Mouse (Mus musculus): Measurements from ENCODE around the gene Dennd1c. TPM values are rescaled to one million over a fixed set of nuclear protein-coding genes. Genes with fewer than 3 reads are reported as not detected.
"Not testable (repeated sequence)": the region's sequence is repeated elsewhere in the genome, so short reads cannot be mapped to it uniquely, and the experiment has no call there.

The Dennd1c gene
- polyA plus RNA-seq, 2 experiments from 2014 or later = 205 to 208 TPM

DNA sequence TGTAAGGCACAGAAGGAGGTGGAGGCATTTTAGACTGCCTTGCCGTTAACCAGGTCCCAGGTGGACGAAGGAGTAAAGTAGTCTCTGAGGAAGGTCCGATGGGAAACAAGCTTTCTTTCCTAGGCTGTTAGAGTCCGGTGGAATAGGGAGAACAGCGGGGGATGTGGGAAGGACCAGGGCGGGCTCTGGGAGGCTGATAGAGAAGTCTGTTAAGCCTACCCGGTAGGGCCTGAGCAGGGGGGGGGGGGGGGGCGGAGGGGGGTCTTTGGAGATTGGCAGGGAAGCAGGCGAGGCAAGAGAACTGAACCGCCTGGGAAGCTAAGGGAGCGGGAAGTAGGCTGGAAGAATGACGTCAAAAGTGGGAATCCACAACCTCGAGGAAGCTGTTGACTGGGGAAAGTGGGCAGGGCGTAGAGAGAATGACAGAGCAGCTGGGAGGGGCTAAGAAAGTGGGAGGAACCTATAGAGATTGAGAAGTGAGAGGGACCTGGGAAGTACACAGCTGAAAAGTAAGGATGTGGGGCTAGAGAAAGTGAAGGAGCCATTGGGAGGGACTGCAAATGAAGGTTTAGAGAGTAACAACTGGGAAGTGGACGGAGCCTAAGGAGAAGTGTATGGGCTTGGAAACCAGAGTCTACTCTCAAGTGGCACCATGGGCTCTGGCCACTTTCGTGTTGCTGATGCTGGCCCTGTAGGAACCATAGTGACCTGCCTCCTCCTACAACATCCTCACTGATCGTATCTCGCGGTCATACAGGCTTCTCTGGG, 17.7 kb upstream of the Dennd1c start:
- peak; percentile 34 for ATAC-seq

DNA sequence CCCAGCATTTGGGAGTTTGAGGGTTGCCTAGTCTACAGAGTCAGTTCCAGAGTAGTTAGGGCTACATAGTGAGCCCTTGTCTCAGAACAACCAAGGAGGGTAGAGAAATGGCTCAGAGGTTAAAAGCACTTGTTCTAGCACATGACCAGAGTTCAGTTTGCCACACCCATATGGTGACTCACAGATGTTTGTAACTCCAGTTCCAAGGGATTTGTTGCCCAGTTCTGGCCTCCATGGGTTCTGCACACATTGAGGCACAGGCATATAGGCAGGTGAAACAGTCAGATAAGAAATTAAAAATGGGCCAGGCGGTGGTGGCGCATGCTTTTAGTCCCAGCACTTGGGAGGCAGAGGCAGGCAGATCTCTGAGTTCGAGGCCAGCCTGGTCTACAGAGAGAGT, 15.9 kb upstream of the Dennd1c start:
- ATAC-seq = no peak

DNA sequence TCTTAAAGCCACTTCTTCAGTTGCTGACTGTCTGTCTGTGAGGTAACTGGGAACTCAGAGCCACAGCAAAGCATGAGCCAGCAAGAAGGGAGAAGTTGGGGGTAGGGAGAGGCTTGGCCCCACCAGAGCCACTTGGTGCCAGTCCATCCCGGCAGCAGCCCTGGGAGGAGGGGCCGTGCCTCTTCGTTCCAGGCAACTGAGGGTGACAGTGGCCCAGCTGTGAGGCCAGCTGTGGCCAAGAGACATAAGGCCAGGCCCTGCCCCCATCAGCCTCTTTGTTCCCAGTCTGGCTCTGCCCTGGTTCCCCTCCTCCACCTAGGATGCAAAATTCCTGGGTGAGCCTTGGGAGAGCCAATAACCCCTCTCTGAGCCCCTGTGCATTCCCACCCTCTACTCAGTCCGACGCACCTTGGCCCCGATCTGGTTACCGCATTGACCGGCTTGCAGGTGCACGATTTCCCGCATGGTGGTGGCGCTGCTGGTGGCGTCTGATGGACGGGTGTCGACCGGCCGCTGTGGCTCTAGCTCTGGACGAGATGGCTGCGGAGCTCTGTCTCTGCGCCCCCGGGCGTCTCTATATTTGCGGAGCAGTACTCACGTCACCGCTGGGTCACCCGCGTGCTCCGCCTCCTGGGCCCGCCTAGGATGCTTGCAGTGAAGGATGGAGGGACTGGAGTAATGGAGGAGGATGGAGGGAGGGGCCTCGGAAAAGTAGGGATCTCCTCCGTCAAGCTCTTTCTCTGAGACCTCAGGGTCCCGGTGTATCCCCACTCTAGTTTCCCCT, 8.9 kb upstream of the Dennd1c start, which contains the start of gene Tubb4a:
Gene Tubb4a (minus strand): TSS at position 734 of the 784 bp plus-strand sequence.
- ATAC-seq = no peak

DNA sequence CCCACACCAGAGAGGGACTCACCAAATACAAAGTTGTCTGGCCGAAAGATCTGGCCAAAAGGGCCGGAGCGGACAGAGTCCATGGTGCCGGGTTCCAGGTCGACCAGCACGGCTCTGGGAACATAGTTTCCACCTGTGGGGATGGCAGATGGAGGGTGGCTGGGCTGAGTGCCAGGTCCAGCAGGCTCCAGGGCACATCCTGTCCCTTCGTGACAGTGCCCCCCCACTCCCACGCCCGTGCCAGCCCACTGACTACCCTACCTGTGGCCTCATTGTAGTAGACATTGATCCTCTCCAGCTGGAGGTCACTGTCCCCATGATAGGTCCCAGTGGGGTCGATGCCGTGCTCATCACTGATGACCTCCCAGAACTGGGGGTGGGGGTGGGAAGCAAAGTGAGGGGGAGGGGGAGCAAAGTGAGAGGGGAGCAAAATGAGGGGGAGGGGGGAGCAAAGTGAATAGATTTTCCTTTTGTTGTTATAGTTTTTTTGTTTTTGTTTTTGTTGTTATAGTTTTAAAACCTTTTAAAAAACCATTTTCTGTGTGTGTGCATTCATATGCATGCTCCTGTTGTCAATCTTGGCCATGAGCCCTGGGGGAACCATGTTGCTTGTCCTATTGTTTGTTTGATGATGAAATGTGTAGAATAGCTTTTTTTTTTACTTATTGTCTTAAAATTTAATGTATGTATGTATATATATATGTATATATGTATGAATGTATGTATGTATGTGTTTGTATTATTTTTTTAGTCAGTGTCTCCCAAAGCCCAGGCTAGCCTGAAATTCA, 7.8 kb upstream of the Dennd1c start:
- no peak for ATAC-seq

DNA sequence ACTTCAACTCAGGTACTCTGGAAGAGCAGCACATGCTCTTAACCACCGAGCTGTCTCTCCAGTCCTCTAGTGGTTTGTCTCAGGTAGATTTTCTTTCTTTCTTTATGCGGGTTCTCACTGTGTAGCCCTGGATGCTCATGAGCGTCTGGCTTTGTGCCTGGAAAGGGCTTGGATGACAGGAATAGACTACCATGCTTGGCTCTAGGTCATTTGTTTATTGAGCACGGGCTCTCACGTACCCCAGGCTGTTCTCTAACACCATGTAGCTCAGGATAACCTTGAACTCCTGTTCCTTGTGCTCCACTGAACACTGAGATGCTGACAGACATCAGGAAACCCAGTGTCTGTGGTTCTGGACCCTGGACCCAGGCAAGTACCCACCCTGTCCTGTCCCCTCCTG, 4.2 kb upstream of the Dennd1c start:
- ATAC-seq = no peak

DNA sequence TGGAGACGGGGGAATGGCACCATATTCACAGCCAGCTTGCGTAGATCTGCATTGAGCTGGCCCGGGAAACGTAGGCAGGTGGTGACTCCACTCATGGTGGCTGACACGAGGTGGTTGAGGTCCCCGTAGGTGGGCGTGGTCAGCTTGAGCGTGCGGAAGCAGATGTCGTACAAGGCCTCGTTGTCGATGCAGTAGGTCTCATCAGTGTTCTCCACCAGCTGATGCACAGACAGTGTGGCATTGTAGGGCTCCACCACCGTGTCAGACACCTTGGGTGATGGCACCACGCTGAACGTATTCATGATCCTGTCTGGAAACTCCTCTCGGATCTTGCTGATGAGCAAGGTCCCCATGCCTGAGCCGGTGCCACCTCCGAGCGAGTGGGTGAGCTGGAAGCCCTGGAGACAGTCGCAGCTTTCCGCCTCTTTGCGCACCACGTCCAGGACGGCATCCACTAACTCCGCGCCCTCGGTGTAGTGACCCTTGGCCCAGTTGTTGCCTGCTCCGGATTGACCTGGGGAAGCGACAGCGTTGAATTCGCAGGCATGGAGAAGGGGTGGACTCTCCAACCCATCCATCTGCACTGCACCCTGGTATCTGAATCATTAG, 3.0 kb upstream of the Dennd1c start:
- no peak for ATAC-seq

DNA sequence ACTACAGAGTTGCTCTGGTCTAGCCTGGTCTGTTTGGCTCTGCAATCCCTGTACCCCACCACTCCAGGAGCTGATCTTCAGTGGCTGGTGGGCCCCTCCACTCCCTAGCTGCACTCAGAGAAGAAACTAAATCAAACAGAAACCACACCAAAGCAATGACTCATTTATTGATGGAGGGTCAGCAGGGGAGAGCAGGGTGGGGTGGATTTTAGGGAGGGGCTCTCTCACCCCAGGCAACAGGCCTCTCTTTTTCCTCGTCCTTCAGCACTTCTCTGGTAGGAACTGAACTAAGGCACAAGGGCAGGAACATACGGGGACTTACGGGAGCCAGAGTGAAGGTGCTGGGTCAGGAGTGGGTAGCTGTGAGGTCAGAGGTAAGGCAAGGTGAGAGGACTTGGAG, 1.6 kb upstream of the Dennd1c start:
- no peak for ATAC-seq

DNA sequence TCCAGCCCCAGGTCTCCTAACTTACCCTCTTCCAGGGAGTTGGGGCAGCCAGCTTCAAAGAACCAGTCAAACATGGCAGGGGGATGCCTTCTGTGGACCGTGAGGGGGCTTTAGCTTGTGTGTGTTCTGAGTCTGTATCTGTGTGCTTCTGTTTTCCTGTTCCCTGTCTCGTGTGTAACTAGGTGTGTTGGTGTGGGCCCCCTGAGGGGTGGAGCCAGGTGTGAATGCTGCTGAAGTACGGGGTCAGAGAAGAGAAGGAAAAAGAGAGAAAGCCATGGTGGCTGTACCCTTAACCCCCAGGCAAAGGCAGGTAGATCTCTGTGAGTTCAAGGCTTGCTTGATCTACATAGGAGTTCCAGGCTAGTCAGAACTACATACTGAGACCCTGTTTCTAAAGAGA, 1.4 kb downstream of the Dennd1c start:
- ATAC-seq = no peak

DNA sequence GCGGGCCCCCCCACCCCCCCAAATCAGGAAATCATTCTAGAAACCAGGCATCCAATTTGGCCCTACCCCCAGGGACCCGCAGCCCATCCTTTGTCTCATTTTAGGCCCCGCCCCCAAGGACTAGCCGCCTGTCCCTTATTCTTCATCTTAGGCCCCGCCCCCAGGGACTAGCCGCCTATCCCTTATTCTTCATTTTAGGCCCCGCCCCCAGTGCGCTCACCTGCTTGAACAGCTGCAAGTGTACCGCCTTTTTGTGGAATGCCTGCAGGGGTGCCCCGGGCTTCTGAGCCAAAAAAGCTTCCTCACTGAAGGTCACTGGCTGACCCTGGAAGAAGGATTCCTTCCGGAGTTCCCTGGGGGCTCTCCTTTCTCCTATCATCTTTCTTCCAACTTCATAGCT, 7.6 kb downstream of the Dennd1c start:
- no peak for ATAC-seq

DNA sequence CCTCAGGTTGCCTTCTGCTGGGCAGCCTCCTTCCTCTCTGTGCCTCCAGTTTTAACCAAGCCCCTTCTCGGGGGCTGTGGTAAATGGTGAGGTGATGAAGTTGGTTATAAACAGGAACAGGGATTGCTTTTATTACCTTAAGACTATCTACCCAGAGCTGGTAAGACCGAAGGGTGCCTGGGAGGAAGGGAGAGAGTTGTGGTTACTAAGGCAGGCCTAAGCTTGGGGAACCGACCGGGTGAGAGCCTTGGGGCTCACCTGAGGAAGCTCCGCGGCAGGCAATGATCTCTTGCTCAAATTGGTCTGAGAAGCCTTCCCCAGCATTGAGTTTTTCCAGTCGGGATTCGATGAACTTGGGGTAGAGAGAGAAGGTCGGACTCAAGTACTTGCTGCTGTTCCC, 8.0 kb downstream of the Dennd1c start:
- no peak for ATAC-seq

DNA sequence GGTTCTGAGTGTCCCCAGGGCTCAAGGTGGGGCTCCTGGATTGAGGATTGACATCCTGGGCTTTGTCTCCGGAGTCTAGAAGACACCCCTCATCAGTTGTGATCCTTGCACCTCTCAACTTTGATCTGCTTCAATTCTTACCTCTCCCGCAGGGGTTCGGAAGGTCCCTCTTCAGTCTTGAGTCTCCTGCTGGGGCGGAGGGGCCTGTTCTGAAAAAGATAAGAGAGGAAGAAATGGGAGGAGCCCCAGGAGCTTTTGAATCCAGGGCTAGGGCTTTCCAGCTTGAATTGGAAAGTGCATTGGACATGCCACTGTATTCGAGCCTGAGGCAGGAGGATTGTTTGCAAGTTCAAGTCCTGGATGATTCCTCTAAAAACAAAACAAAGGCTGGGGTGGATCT, 11.4 kb downstream of the Dennd1c start:
- no peak for ATAC-seq

DNA sequence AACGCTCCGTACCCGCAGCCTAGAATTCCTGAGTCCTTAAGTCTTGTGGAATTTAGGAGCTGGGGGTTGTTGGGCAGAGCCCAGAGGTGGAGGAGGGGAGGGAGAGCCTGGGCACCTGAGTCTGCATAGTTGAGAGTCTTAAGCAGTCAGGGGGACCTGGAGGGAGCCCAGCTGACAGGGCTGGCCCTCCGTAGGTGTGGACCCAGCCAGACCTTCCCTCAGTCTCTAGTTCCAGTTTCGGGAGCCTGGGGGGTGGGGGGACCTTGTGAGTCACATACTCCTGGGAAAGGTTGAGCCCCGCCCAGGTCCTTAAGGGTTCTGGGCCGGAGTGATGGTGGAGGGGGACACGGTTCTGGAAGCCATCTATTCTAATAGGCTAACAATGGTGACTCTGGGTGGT, 15.3 kb downstream of the Dennd1c start:
- ATAC-seq = no peak

DNA sequence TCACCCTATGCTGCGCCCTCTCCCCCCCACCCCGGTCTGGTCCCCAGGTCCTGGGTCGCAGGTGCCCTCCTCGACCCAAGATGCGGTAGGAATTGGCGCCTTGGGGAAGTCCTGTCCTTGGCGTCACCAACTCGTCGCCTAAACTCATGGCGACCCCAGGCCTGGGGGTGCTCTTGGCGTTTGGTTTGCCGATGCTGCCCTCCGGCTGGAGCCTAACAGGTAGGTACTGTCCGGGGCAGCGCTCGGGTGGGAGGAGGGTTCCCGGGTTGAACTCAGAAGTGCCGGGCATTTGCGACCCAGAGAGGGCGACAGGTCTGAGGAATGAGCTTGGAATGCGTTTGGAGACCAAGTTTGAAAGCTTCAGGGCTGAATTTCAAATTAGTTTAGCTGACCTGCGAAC, 15.8 kb downstream of the Dennd1c start:
- no peak for ATAC-seq

DNA sequence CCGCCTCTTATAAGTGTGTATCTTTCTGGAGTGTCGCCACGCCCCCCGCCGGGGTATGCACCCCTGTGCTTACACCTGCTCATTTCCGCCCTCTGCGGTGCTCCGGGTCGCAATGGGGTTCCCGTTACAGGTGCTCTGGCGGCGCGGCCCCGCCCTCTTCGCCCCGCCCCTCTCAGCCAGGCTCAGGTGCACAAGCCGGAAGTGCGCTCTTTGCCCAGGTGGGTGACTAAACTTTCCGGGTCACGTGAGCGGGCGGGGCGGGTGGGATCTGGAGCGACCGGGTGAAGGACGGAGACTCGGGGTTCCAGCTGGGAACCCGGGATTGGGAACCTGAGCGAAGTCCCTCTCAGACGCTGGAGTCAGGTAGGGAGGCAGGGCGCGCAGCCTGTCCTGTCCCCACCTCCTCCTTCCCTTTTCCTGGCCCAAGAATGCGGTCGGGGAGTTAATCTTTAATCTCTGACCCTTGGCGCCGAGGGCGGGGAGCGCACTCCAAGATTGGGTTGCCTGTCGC, 16.2 kb downstream of the Dennd1c start:
- ATAC-seq = no peak

DNA sequence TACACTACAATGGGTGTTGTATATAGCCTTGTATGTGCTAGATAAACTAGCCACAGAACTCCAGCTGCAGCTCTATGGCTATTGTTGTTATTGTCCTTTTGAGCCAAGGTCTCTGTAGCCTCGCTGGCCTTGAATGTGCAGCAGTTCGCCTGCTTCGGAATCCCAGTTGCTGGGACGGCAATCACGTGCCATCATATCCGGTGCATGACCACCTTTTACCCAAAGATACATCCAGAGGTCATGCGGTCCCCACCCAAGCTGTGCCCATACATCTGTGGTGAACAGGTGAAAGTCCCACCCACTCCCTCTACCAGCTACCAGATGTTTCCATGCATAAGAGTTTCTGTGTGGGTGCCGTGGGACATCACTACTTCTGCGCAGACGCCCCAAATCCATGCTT, 17.2 kb downstream of the Dennd1c start:
- ATAC-seq = peak; percentile 17

DNA sequence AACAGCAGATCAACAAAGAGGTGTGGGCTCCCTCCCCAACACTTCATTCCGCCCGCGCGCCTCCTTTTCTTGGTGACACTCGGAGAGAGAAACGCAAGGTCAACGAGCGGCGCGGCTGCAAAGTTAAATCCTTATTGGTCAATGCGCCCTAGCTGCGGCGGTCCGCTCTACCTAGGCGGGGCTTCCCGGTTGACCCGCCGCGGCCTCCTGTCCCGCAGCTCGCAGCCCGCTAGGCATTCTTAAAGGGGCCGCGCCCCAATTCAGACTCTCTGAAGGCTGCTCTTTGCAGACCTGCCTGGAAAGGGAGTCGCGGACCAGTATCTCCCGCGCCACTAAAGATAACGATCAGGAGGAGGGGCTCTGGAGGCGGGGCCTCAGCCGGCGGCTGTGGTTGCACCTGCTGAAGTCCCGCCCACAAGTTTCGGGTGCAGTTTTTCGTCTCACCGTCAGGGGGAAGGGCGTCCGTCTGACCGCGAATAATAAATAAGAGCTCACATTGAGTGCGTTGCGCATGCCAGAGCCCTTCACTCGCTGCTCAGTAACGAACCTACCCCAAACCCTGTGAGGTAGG, 18.0 kb downstream of the Dennd1c start:
- ATAC-seq = peak; percentile 79

DNA sequence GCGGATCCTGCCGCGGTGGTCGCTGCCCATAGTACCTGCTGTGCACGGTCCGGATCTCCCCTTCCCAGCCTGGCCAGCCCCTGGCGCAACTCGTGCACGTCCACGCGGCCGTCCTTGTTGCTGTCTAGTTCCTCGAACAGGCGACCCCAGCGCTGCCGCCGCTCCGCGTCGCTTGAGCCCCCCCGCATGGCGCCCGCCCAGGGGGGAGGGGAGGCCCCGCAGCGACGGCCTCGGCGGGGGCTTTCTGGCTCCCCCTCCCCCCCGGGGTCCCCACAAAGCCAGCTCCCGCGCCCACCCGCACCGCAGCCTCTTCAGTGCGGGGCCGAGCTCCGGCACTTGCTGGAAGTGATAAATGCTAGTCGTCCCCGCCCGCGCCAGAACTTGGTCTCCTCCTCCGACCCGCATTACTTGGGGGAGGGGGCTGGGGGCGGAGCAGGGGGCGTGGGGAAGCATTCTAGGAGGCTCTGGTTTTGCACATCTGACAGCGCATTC, 18.8 kb downstream of the Dennd1c start, which contains the start of gene Slc25a23:
Gene Slc25a23 (minus strand): TSS at position 378 of the 492 bp plus-strand sequence.
- no peak for ATAC-seq

DNA sequence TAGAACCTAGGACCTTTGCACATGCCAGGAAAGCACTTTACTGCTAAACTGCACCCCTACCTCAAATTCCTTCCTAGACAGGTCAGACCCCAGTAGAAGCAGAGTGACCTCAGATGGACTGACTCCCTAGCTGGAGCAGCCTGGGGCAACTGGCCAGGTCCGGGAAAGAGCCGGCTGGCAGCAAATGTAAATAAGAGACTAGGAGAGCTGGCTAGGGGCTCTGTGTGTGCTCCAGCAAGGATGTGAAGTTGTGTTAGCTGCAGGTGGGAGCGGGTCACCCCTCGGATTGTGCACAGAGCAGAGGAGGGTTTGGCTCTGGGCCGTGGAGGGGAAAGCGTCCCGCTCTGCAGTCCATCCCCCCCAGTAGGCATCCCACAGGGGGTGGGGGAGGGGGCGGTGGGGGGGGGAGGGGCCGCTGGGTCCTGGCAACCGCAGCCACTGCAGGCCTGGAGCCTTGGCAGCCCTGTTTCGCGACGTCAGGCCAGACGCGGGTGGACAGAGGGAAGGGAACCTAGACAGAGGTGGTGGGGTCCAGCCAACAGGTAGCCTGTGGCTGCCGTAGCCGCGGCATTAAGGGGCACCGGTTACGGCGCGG, 19.3 kb downstream of the Dennd1c start, which contains the start of gene Crb3:
Gene Crb3 (plus strand): TSS at position 215 of the 595 bp plus-strand sequence.
- ATAC-seq = no peak

DNA sequence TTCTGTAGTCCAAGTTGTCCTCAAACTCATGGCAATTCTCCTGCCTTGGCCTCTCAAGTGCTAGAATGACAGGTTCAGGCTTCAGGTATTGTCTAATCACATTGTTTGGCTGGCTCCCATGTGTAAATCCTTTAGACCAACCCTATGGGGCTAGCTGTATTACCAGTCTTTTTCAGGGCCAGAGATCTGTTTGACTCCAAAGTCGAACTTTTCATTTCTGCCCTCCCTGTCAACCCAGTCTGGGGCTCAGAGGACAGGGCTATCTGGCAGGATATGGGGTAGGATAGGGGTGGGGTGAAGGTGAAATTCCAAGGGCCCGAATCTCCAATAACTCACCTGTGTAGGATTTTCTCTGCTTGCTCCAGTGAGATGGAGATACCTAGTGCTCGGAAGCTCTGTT, 22.1 kb downstream of the Dennd1c start:
- no peak for ATAC-seq

DNA sequence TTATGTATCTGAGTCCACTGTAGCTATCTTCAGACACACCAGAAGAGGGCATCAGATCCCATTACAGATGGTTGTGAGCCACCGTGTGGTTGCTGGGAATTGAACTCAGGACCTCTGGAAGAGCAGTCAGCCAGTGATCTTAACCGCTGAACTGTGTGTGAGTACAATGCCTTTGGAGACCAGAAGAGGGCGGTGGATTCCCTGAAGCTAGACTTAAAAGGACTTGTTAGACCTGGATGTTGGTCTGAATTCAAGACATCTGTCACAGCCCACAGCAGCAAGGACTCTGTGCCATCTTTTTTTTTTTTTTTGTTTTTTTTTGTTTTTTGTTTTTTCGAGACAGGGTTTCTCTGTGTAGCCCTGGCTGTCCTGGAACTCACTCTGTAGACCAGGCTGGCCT, 26.6 kb downstream of the Dennd1c start:
- not testable (repeated sequence) for ATAC-seq

DNA sequence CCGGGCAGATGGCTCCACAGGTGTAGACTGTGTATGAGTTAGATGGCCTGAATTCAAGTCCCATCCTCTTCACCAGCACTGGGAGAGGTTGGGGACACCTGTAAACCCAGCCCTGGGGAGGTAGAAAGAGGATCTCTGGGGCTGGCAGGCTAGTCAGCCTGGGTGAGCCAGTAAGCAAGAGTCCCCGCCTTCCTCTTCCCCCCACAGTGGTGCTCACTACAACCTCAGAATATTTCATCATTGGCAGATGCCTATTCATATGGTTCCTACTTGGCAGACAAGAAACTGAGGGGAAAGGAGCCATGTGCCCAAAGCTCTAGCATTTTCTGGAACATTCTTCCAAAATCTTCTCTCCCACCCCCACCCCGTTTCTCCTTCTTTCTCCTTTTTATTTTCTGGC, 29.5 kb downstream of the Dennd1c start:
- no peak for ATAC-seq
